Mouse (Mus musculus) liver, embryonic 14.5 days (tissue): ENCODE measurements around the gene Mical2.

Experiments used
- CTCF ChIP-seq: IDR thresholded peaks from 2 replicates; pipeline ENCODE4 v1.5.1; 2016; ENCODE audit warnings: antibody characterized with exemption, low read depth, control low read depth
- EP300 ChIP-seq: IDR thresholded peaks from 2 replicates; pipeline ENCODE4 v1.6.1; 2016; ENCODE audit warnings: antibody characterized with exemption, low read depth

DNA sequence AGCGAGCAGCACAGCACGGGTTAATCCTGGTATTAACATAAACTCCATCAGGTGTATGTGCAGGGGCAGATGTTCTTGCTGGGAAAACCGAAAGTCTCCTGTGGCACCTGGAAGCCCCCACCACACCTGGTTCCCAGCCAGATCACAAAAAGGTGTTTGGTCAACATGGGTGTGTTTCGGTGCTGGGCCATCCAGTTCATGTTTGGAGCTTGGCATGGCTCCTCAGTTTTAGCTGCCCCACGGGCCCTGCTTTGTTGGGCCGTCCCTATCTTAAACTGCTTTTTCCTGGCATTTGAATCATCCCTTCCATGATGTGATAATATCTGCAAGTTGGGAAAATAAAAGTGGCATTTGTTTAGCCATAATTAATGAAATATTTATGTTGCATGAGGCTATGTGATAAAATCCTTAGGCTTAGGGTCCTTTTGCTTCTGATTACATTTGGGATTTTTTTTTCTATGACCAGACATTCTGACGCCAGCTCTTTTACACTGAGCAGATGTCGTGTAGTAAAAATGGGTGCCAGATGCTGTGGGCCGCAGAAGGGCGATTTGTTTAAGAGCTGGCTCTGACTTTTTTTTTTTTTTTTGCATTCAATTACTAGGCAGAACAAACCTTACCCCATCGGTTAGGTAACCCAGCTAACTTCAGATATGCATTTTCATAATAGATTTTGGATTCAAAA lies 164.7 kb downstream of the Mical2 start:
- no peak for TF ChIP-seq CTCF
- no peak for TF ChIP-seq EP300
